Mouse (Mus musculus): ENCODE measurements around the gene Aff1.

- TF ChIP-seq TAL1 (IDR thresholded peaks at IDR 0.05; ENCODE audit: low read length) = peak; percentile 98
- peak; percentile 93 for TF ChIP-seq GATA1 (IDR thresholded peaks at IDR 0.05; ENCODE audit: low read length)
These were observed 45.3 kb downstream of the Aff1 start for GRCm38 (mm10) chr5:103737208-103738066.
